Mouse (Mus musculus): ENCODE results near the gene Gm9972. TPM values are rescaled to one million over a fixed set of nuclear protein-coding genes. Genes with fewer than 3 reads are reported as not detected.

The Gm9972 gene
- polyA plus RNA-seq (2015; fragmentation: Nextera tagmentation; extraction: Ambion mirVana): not detected in 2 replicates

DNA sequence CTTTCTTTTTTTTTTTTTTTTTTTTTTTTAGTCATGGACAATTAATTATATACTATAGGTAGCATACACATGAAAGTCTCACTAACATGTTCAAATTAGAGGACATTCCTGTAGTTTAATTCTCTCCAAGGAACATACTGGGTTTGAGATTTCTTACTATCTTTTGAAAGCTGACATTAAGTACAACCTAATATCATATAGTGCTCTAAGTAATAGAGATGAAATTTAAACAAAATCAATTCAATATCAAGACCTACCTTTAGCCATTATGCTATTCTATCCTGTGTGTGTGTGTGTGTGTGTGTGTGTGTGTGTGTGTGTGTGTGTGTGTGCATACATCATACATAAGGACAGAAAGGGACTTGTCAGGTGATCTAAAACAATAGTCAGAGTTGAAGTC lies at the start of gene Gm9972:
TSS of gene Gm9972 (plus strand) at position 301 of the 400 bp plus-strand sequence.
- Histone ChIP-seq H3K4me2 (no peak within 1 kb of the TSS), H3K9me3 (no peaks in the 10 kb centered on the region), H3K27ac (replicated peaks) (no peak within 1 kb of the TSS), H3K4me3 (no peak within 1 kb of the TSS), H3K4me1 (no peaks in the 10 kb centered on the region), H3K36me3 (no peaks in the 10 kb centered on the region), H3K9ac (no peak within 1 kb of the TSS), H3K27me3 (replicated peaks) (no peaks in the 10 kb centered on the region)
- no peak for ATAC-seq (ENCODE audit: extremely low read depth, insufficient number of reproducible peaks, low FRiP score, low TSS enrichment)

- Histone ChIP-seq H3K27me3 (replicated peaks) (no peaks in the 10 kb centered on the region), H3K9me3 (no peaks in the 10 kb centered on the region), H3K4me1 (no peaks in the 10 kb centered on the region), H3K4me3 (no peak overlapping the region), H3K9ac (no peak overlapping the region), H3K4me2 (no peak overlapping the region), H3K36me3 (no peaks in the 10 kb centered on the region), H3K27ac (replicated peaks) (no peak overlapping the region)
- ATAC-seq (ENCODE audit: extremely low read depth, insufficient number of reproducible peaks, low FRiP score, low TSS enrichment): no peak
- WGBS: 49% methylated on average over 3 of the region's 3 CpGs
These were observed 36.4 kb upstream of the Gm9972 start for GRCm38 (mm10) chr11:42999188-42999587.

GRCm38 (mm10) chr11:43011941-43012340 lies 23.6 kb upstream of the Gm9972 start:
- 69% methylated on average over 2 of the region's 2 CpGs for WGBS
- no peak overlapping the region for H3K4me3 ChIP-seq
- no peaks in the 10 kb centered on the region for H3K27me3 ChIP-seq (replicated peaks)
- H3K4me2 ChIP-seq: no peak overlapping the region
- H3K36me3 ChIP-seq: no peaks in the 10 kb centered on the region
- no peak overlapping the region for H3K9ac ChIP-seq
- H3K9me3 ChIP-seq: no peaks in the 10 kb centered on the region
- no peaks in the 10 kb centered on the region for H3K4me1 ChIP-seq
- no peak for ATAC-seq (ENCODE audit: extremely low read depth, insufficient number of reproducible peaks, low FRiP score, low TSS enrichment)
- H3K27ac ChIP-seq (replicated peaks): no peak overlapping the region

GRCm38 (mm10) chr11:43012980-43013379 lies 22.6 kb upstream of the Gm9972 start:
- no peak for ATAC-seq (ENCODE audit: extremely low read depth, insufficient number of reproducible peaks, low FRiP score, low TSS enrichment)
- H3K9me3 ChIP-seq: no peaks in the 10 kb centered on the region
- no peaks in the 10 kb centered on the region for H3K4me1 ChIP-seq
- H3K4me2 ChIP-seq: no peak overlapping the region
- H3K9ac ChIP-seq: no peak overlapping the region
- WGBS: 72% methylated on average over 4 of the region's 4 CpGs
- H3K4me3 ChIP-seq: no peak overlapping the region
- no peaks in the 10 kb centered on the region for H3K36me3 ChIP-seq
- no peaks in the 10 kb centered on the region for H3K27me3 ChIP-seq (replicated peaks)
- no peak overlapping the region for H3K27ac ChIP-seq (replicated peaks)

DNA sequence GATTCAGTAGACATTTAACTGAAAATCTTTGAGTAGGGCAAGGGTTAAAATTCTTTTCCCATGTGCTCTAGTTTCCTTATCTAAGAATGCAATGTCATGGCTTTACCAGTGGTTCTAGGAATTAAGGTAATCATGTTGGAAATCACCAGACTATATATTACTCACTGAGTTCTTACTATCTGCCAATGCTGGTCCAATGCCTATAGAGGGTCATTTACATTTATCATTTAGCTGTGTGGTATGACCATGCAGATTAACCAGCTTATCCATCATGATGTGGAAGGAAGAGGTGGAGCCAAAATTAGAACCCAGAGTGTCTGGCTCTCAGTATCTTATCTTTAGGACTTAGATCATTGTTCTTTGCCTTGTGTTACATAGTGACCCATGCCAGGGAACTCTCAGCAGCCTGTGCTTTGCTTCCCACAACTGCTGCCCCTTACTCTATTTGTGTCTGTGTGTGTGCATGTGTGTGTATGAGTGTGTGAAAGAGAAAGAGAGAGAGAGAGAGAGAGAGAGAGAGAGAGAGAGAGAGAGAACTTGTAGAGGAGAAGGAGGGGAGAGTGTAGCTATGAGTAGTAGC lies 12.3 kb upstream of the Gm9972 start:
- Histone ChIP-seq H3K9ac (no peak overlapping the region), H3K4me1 (peaks cover 10% of the 10 kb centered on the region), H3K27ac (replicated peaks) (no peak overlapping the region), H3K9me3 (no peaks in the 10 kb centered on the region), H3K36me3 (no peaks in the 10 kb centered on the region), H3K4me2 (no peak overlapping the region), H3K27me3 (replicated peaks) (no peaks in the 10 kb centered on the region), H3K4me3 (no peak overlapping the region)
- no peak; the same call in 1 of the 2 replicates for ATAC-seq (ENCODE audit: extremely low read depth, insufficient number of reproducible peaks, low FRiP score, low TSS enrichment)

GRCm38 (mm10) chr11:43029813-43030212 lies 5.7 kb upstream of the Gm9972 start:
- no peak overlapping the region for H3K27ac ChIP-seq (replicated peaks)
- WGBS: 55% methylated on average over 1 of the region's 1 CpGs
- H3K9me3 ChIP-seq: no peaks in the 10 kb centered on the region
- H3K4me1 ChIP-seq: peaks cover 5% of the 10 kb centered on the region; the same call in 1 of the 2 replicates
- no peaks in the 10 kb centered on the region for H3K27me3 ChIP-seq (replicated peaks)
- ATAC-seq (ENCODE audit: extremely low read depth, insufficient number of reproducible peaks, low FRiP score, low TSS enrichment): no peak
- H3K4me2 ChIP-seq: no peak overlapping the region
- H3K4me3 ChIP-seq: no peak overlapping the region
- H3K36me3 ChIP-seq: no peaks in the 10 kb centered on the region
- H3K9ac ChIP-seq: no peak overlapping the region

- WGBS: 75% methylated on average over 4 of the region's 4 CpGs
- Histone ChIP-seq H3K4me3 (no peak overlapping the region), H3K27ac (replicated peaks) (no peak overlapping the region), H3K9ac (no peak overlapping the region), H3K4me2 (no peak overlapping the region), H3K36me3 (no peaks in the 10 kb centered on the region), H3K4me1 (peaks cover 5% of the 10 kb centered on the region; the same call in 1 of the 2 replicates), H3K27me3 (replicated peaks) (no peaks in the 10 kb centered on the region), H3K9me3 (no peaks in the 10 kb centered on the region)
- ATAC-seq (ENCODE audit: extremely low read depth, insufficient number of reproducible peaks, low FRiP score, low TSS enrichment): no peak
These were observed 3.4 kb upstream of the Gm9972 start for GRCm38 (mm10) chr11:43032141-43032540.

- no peaks in the 10 kb centered on the region for H3K36me3 ChIP-seq
- H3K9ac ChIP-seq: no peak overlapping the region
- no peak overlapping the region for H3K4me2 ChIP-seq
- no peaks in the 10 kb centered on the region for H3K27me3 ChIP-seq (replicated peaks)
- H3K4me3 ChIP-seq: no peak overlapping the region
- no peaks in the 10 kb centered on the region for H3K9me3 ChIP-seq
- H3K4me1 ChIP-seq: no peaks in the 10 kb centered on the region
- 76% methylated on average over 3 of the region's 3 CpGs for WGBS
- no peak overlapping the region for H3K27ac ChIP-seq (replicated peaks)
- no peak for ATAC-seq (ENCODE audit: extremely low read depth, insufficient number of reproducible peaks, low FRiP score, low TSS enrichment)
These were observed 10.5 kb downstream of the Gm9972 start for GRCm38 (mm10) chr11:43045871-43046548.

DNA sequence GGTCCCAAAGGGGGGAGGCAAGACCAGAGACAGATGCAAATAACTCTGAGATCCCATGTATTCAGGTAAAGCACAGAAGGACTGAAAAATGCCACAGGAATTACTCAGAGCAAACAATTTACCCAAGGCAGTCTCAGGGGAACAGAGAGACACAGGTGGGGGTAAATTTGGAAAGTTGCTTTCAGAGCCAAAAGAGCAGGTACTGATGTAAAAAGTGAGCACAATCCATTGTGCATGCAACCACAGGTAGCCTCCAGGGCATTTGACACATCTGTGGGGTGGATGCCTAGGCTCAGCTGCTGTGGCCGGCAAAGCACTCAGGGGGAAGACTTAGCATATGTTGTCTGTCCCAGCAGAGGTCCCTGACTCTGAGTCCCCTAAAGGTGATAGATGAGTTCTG lies 13.8 kb downstream of the Gm9972 start:
- Histone ChIP-seq H3K27me3 (replicated peaks) (no peaks in the 10 kb centered on the region), H3K27ac (replicated peaks) (no peak overlapping the region), H3K9ac (no peak overlapping the region), H3K4me2 (no peak overlapping the region), H3K36me3 (no peaks in the 10 kb centered on the region), H3K4me1 (peaks cover 3% of the 10 kb centered on the region; the same call in 1 of the 2 replicates), H3K4me3 (no peak overlapping the region), H3K9me3 (no peaks in the 10 kb centered on the region)
- no peak for ATAC-seq (ENCODE audit: extremely low read depth, insufficient number of reproducible peaks, low FRiP score, low TSS enrichment)
- WGBS: 35% methylated on average over 1 of the region's 1 CpGs

GRCm38 (mm10) chr11:43054972-43055371 lies 19.4 kb downstream of the Gm9972 start:
- 72% methylated on average over 5 of the region's 5 CpGs for WGBS
- no peak overlapping the region for H3K9ac ChIP-seq
- no peak for ATAC-seq (ENCODE audit: extremely low read depth, insufficient number of reproducible peaks, low FRiP score, low TSS enrichment)
- H3K27me3 ChIP-seq (replicated peaks): no peaks in the 10 kb centered on the region
- peaks cover 3% of the 10 kb centered on the region; the same call in 1 of the 2 replicates for H3K4me1 ChIP-seq
- H3K36me3 ChIP-seq: no peaks in the 10 kb centered on the region
- H3K9me3 ChIP-seq: no peaks in the 10 kb centered on the region
- H3K4me2 ChIP-seq: no peak overlapping the region
- H3K4me3 ChIP-seq: no peak overlapping the region
- no peak overlapping the region for H3K27ac ChIP-seq (replicated peaks)

GRCm38 (mm10) chr11:43059437-43059970 lies 24.0 kb downstream of the Gm9972 start:
- H3K4me2 ChIP-seq: no peak overlapping the region
- no peaks in the 10 kb centered on the region for H3K4me1 ChIP-seq
- H3K9ac ChIP-seq: no peak overlapping the region
- H3K4me3 ChIP-seq: no peak overlapping the region
- WGBS: 40% methylated on average over 5 of the region's 5 CpGs
- no peaks in the 10 kb centered on the region for H3K9me3 ChIP-seq
- H3K36me3 ChIP-seq: no peaks in the 10 kb centered on the region
- H3K27me3 ChIP-seq (replicated peaks): no peaks in the 10 kb centered on the region
- no peak overlapping the region for H3K27ac ChIP-seq (replicated peaks)
- no peak for ATAC-seq (ENCODE audit: extremely low read depth, insufficient number of reproducible peaks, low FRiP score, low TSS enrichment)

DNA sequence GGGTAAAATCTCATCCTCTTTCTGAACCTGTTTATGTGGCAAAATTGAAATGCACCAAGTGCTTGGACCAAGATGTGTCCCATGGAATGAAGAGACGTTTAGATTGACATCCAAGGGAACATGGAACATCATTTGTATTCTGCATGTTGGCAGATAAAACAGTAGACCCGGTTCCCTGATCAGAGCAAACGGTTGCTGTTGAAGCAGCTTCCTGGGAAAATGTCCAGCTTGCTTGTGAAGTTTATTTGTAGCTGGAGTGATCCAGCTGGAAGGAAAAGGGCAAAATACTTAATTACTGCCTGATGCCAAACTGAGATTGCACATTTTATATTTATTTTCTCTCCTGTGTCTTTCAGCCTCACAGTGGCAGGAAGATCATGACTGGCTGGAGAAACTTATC lies 26.7 kb downstream of the Gm9972 start:
- Histone ChIP-seq H3K4me3 (no peak overlapping the region), H3K27me3 (replicated peaks) (no peaks in the 10 kb centered on the region), H3K27ac (replicated peaks) (no peak overlapping the region), H3K4me1 (no peaks in the 10 kb centered on the region), H3K9ac (no peak overlapping the region), H3K9me3 (no peaks in the 10 kb centered on the region), H3K36me3 (no peaks in the 10 kb centered on the region), H3K4me2 (no peak overlapping the region)
- 56% methylated on average over 3 of the region's 3 CpGs for WGBS
- ATAC-seq (ENCODE audit: extremely low read depth, insufficient number of reproducible peaks, low FRiP score, low TSS enrichment): no peak
